In genomic region chr2:50706652-50707051, GRCm38 (mm10) we compare ENCODE assay signal across 21 mouse cellular contexts.
DNase-seq lines count a peak whose midpoint lies in the region; ATAC-seq and TF ChIP-seq lines count a peak whose summit lies in the region.
"Had no signal": no experiment of that assay in that cellular context is flagged by ENCODE, and none has a peak within 500 bp of the region (broad histone marks: within the 10 kb centered on the region; RNA-seq: fewer than 3 reads in every experiment).

No protein-coding gene starts in this region.

- 0 out of 2 replicates have a peak overlapping the region, but pooled peaks have one; percentile 35 for H3K27ac ChIP-seq in heart, embryonic 11.5 days (ENCODE audit: low read depth, low read length)
- no peak overlapping the region for H3K27ac ChIP-seq in limb, embryonic 14.5 days (replicated peaks; ENCODE audit: low read depth, low read length)
- no peak overlapping the region for H3K27ac ChIP-seq in limb, embryonic 10.5 days
- no peak overlapping the region for H3K27ac ChIP-seq in embryonic facial prominence, embryonic 14.5 days (replicated peaks; ENCODE audit: low read depth, low read length)
- H3K27ac ChIP-seq: forebrain, embryonic 10.5 days; limb, embryonic 13.5 days; liver, embryonic 14.5 days had no signal

- H3K27me3 ChIP-seq in heart, embryonic 11.5 days (ENCODE audit: control insufficient read depth, insufficient read depth, low read length) = no peaks in the 10 kb centered on the region
- no peaks in the 10 kb centered on the region for H3K27me3 ChIP-seq in limb, embryonic 14.5 days (ENCODE audit: control insufficient read depth, insufficient read depth, low read length)
- no peaks in the 10 kb centered on the region for H3K27me3 ChIP-seq in limb, embryonic 10.5 days (ENCODE audit: low read depth, poor library complexity, severe bottlenecking)
- no peaks in the 10 kb centered on the region for H3K27me3 ChIP-seq in embryonic facial prominence, embryonic 14.5 days (replicated peaks; ENCODE audit: control insufficient read depth, insufficient read depth, low read length)
- H3K27me3 ChIP-seq: CH12.LX; limb, embryonic 13.5 days had no signal

- no peak overlapping the region for H3K9ac ChIP-seq in heart, embryonic 11.5 days (ENCODE audit: low read depth, low read length)
- H3K9ac ChIP-seq in limb, embryonic 14.5 days (ENCODE audit: low read depth, low read length, severe bottlenecking) = no peak overlapping the region
- no peak overlapping the region for H3K9ac ChIP-seq in embryonic facial prominence, embryonic 14.5 days (ENCODE audit: low read depth, low read length)
- H3K9ac ChIP-seq: forebrain, postnatal 0 days; limb, embryonic 13.5 days; liver, embryonic 14.5 days had no signal

- H3K36me3 ChIP-seq in heart, embryonic 11.5 days (ENCODE audit: control insufficient read depth, insufficient read depth, low read length) = no peaks in the 10 kb centered on the region
- no peaks in the 10 kb centered on the region for H3K36me3 ChIP-seq in limb, embryonic 14.5 days (ENCODE audit: control insufficient read depth, insufficient read depth, low read length)
- no peaks in the 10 kb centered on the region for H3K36me3 ChIP-seq in limb, embryonic 10.5 days
- no peaks in the 10 kb centered on the region for H3K36me3 ChIP-seq in embryonic facial prominence, embryonic 14.5 days (ENCODE audit: control insufficient read depth, insufficient read depth, low read length)
- H3K36me3 ChIP-seq: forebrain, embryonic 10.5 days; limb, embryonic 13.5 days had no signal

- no peak for TF ChIP-seq POLR2A in limb, embryonic 14.5 days (IDR thresholded peaks at IDR 0.05; ENCODE audit: borderline replicate concordance, extremely low read depth, insufficient read depth, insufficient read length)

- H3K9me3 ChIP-seq in heart, embryonic 11.5 days (replicated peaks; ENCODE audit: control insufficient read depth, low read length) = no peaks in the 10 kb centered on the region
- H3K9me3 ChIP-seq in limb, embryonic 14.5 days (ENCODE audit: control insufficient read depth, low read length) = no peaks in the 10 kb centered on the region
- no peaks in the 10 kb centered on the region for H3K9me3 ChIP-seq in limb, embryonic 10.5 days (replicated peaks)
- no peaks in the 10 kb centered on the region for H3K9me3 ChIP-seq in embryonic facial prominence, embryonic 14.5 days (ENCODE audit: control insufficient read depth, low read length)
- H3K9me3 ChIP-seq: forebrain, embryonic 10.5 days; limb, embryonic 13.5 days had no signal

- 18% methylated on average over 3 of the region's 3 CpGs for WGBS in heart, embryonic 11.5 days (ENCODE audit: insufficient replicate concordance)
- 43% methylated on average over 3 of the region's 3 CpGs for WGBS in limb, embryonic 14.5 days
- 37% methylated on average over 3 of the region's 3 CpGs for WGBS in limb, embryonic 10.5 days
- WGBS in embryonic facial prominence, embryonic 14.5 days = 15% methylated on average over 3 of the region's 3 CpGs

- H3K4me1 ChIP-seq in heart, embryonic 11.5 days (ENCODE audit: control insufficient read depth, insufficient read depth, low read length) = 0 out of 2 replicates have a peak, but pooled peaks cover 5% of the 10 kb centered on the region
- H3K4me1 ChIP-seq in limb, embryonic 14.5 days (ENCODE audit: control insufficient read depth, insufficient read depth, low read length) = peaks cover 4% of the 10 kb centered on the region; the same call in 1 of the 2 replicates
- H3K4me1 ChIP-seq in limb, embryonic 10.5 days = peaks cover 21% of the 10 kb centered on the region
- 0 out of 2 replicates have a peak, but pooled peaks cover 2% of the 10 kb centered on the region for H3K4me1 ChIP-seq in embryonic facial prominence, embryonic 14.5 days (ENCODE audit: control insufficient read depth, insufficient read depth, low read length)

- ATAC-seq in heart, embryonic 11.5 days (replicated peaks; ENCODE audit: insufficient number of reproducible peaks, low FRiP score, low TSS enrichment) = no peak
- ATAC-seq in limb, embryonic 14.5 days (ENCODE audit: low FRiP score, low read depth) = peak; percentile 63
- ATAC-seq in embryonic facial prominence, embryonic 14.5 days (ENCODE audit: low read depth) = peak; percentile 41; the same call in 1 of the 2 replicates
- ATAC-seq: forebrain, postnatal 0 days had no signal

- no peak overlapping the region for H3K4me3 ChIP-seq in heart, embryonic 11.5 days (ENCODE audit: low read depth, low read length)
- no peak overlapping the region for H3K4me3 ChIP-seq in limb, embryonic 14.5 days (replicated peaks; ENCODE audit: low read length)
- no peak overlapping the region for H3K4me3 ChIP-seq in limb, embryonic 10.5 days
- no peak overlapping the region for H3K4me3 ChIP-seq in embryonic facial prominence, embryonic 14.5 days (ENCODE audit: low read depth, low read length)
- H3K4me3 ChIP-seq: forebrain, embryonic 10.5 days; limb, embryonic 13.5 days had no signal

- no peak for DNase-seq in heart, adult 18-20 months
- no peak for DNase-seq in limb, embryonic 14.5 days (ENCODE audit: low spot score)
- no peak for DNase-seq in limb, embryonic 10.5 days (ENCODE audit: low spot score)
- peak; percentile 67 for DNase-seq in Muller cell, postnatal 12 days (ENCODE audit: inconsistent ontology term)
- DNase-seq in embryonic facial prominence, embryonic 14.5 days (ENCODE audit: low spot score) = peak; percentile 46
- no peak for DNase-seq in right cerebral cortex, postnatal 36 days (ENCODE audit: low spot score in 2 of 2)
- DNase-seq: adrenal gland, postnatal 36 days; cerebellum, adult 2 months; cerebellum, postnatal 36 days; forebrain, postnatal 0 days; gastrocnemius, postnatal 36 days; kidney, adult 8-10 months; kidney, postnatal 4 days; lung, postnatal 36 days; right cerebral cortex, postnatal 4 days; thymus, postnatal 14 days had no signal

- no peak overlapping the region for H3K4me2 ChIP-seq in heart, embryonic 11.5 days
- H3K4me2 ChIP-seq in limb, embryonic 14.5 days (replicated peaks; ENCODE audit: low read depth, low read length, severe bottlenecking) = no peak overlapping the region
- no peak overlapping the region for H3K4me2 ChIP-seq in embryonic facial prominence, embryonic 14.5 days (ENCODE audit: low read depth, low read length)
- H3K4me2 ChIP-seq: limb, embryonic 13.5 days had no signal

Comparison
In these comparisons a context has a peak if more than half of its experiments do, and no peak if none do; other contexts are left out.
1. DNase-seq: peak in Muller cell, postnatal 12 days (single experiment) and embryonic facial prominence, embryonic 14.5 days (single experiment); none in heart, adult 18-20 months (0 of 2), limb, embryonic 14.5 days (single experiment), limb, embryonic 10.5 days (single experiment) and right cerebral cortex, postnatal 36 days (0 of 2).